Mouse (Mus musculus): ENCODE measurements around the gene Neurl3. TPM values are rescaled to one million over a fixed set of nuclear protein-coding genes. Genes with fewer than 3 reads are reported as not detected.

Neurl3 gene
- polyA plus RNA-seq, 1 experiment from 2014 or later, result 0.16 TPM

DNA sequence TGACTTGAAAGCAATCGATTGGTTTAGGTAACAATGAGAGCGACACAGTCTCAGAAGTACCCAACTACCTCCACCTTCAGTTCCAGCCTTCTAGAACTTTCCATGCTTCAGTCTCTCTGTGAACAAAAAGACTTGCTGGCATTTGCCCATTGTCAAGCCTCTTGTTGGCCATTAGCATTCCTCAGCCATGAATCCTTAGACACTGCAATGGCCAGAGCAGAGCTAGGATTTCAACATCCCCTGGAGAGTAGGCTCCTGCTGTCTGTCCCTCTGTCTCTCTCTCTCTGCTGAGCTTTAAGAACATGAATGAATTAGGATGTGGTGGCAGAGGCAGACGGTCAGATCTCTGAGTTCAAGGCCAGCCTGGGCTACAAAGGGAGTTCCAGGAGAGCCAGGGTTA is 6.5 kb upstream of the Neurl3 start:
- DNase-seq (ENCODE audit: low spot score) (no peak), ATAC-seq (replicated peaks; ENCODE audit: low FRiP score) (no peak)
- H3K9me3 ChIP-seq (ENCODE audit: control insufficient read depth, low read length), result no peaks in the 10 kb centered on the region
- H3K4me1 ChIP-seq (replicated peaks; ENCODE audit: control insufficient read depth, insufficient read depth, low read length), result no peaks in the 10 kb centered on the region
- 91% methylated on average over 3 of the region's 3 CpGs for WGBS
- no peak overlapping the region for H3K4me2 ChIP-seq (ENCODE audit: low read depth, low read length, severe bottlenecking)
- H3K36me3 ChIP-seq (ENCODE audit: control insufficient read depth, insufficient read depth, low read length), result no peaks in the 10 kb centered on the region
- no peak overlapping the region for H3K27ac ChIP-seq (ENCODE audit: low read depth, low read length)
- H3K27me3 ChIP-seq (ENCODE audit: control insufficient read depth, insufficient read depth, low read length), result no peaks in the 10 kb centered on the region
- no peak overlapping the region for H3K4me3 ChIP-seq (ENCODE audit: low read depth, low read length)
- H3K9ac ChIP-seq (ENCODE audit: low read length), result no peak overlapping the region

DNA sequence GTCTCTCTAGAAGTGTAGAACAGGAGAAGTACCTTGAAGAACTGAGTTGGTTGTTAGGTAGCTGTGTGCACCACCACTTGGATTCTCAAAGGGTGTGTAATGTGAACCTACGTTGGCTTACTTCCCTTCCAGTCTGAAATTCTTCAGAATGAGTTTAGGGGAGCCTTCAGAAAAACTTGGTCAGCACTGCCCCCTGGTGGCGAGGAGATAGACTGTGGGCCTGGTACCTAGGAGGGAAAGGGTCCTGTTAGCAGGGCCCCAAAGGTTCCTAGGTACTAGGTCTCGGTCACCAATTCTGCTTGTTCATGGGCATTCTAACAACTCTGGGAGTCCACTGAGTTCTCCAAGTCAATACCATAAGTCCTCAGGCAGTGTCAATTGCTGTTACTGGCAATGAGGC is 4.7 kb upstream of the Neurl3 start:
- 26% methylated on average over 3 of the region's 3 CpGs for WGBS
- DNase-seq (ENCODE audit: low spot score), result peak; percentile 88

DNA sequence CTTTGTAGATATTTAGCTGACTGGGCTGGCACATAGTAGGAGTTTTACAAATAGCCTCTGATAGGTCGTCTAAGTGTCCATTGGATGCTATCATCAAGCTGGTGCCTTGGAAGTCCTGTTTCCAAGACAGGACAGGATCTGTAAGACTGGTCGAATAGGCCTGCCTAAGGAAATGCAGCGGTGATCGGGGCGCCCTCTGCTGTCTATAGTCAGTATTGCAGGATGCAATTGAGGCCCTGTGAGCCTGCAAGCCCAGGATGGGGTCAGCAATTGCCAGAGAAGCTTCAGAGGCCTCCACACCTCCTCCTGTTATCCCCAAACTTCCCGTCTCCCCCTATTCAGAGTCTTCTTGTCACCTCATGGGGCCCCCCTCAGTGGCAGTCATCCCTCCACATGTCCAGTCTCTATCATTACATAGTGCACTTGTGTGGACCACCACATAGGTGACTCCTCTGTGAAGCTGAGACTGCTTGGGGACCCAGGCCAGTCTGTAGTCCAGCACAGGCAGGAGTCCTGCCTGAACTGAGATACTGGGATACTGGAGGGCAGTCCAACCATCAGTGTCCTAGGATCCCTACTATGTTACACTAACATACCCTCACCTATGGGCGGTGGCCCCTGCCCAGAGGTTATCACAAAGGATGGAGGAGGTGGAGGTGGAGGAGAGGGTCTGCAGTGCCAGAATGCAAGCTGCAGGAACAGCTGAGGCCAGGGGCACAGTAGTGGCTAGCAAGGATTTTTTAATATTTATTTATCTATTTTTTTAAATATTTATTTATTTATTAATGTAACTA is 3.0 kb upstream of the Neurl3 start:
- Histone ChIP-seq H3K4me3 (ENCODE audit: low read depth, low read length) (no peak overlapping the region), H3K4me1 (replicated peaks; ENCODE audit: control insufficient read depth, insufficient read depth, low read length) (no peaks in the 10 kb centered on the region), H3K9ac (ENCODE audit: low read length) (no peak overlapping the region), H3K36me3 (ENCODE audit: control insufficient read depth, insufficient read depth, low read length) (no peaks in the 10 kb centered on the region), H3K9me3 (ENCODE audit: control insufficient read depth, low read length) (no peaks in the 10 kb centered on the region), H3K27ac (ENCODE audit: low read depth, low read length) (no peak overlapping the region), H3K27me3 (ENCODE audit: control insufficient read depth, insufficient read depth, low read length) (no peaks in the 10 kb centered on the region), H3K4me2 (ENCODE audit: low read depth, low read length, severe bottlenecking) (no peak overlapping the region)
- no peak for ATAC-seq (replicated peaks; ENCODE audit: low FRiP score)
- 20% methylated on average over 7 of the region's 7 CpGs for WGBS
- DNase-seq (ENCODE audit: low spot score), result peak; percentile 89

More for the DNA sequence above, 4.7 kb upstream of the Neurl3 start:
- Histone ChIP-seq H3K27ac (ENCODE audit: low read depth, low read length) (no peak overlapping the region), H3K36me3 (ENCODE audit: control insufficient read depth, insufficient read depth, low read length) (no peaks in the 10 kb centered on the region), H3K4me1 (replicated peaks; ENCODE audit: control insufficient read depth, insufficient read depth, low read length) (no peaks in the 10 kb centered on the region), H3K9me3 (ENCODE audit: control insufficient read depth, low read length) (no peaks in the 10 kb centered on the region), H3K4me3 (ENCODE audit: low read depth, low read length) (no peak overlapping the region), H3K27me3 (ENCODE audit: control insufficient read depth, insufficient read depth, low read length) (no peaks in the 10 kb centered on the region), H3K4me2 (ENCODE audit: low read depth, low read length, severe bottlenecking) (no peak overlapping the region), H3K9ac (ENCODE audit: low read length) (no peak overlapping the region)
- ATAC-seq (replicated peaks; ENCODE audit: low FRiP score), result no peak

DNA sequence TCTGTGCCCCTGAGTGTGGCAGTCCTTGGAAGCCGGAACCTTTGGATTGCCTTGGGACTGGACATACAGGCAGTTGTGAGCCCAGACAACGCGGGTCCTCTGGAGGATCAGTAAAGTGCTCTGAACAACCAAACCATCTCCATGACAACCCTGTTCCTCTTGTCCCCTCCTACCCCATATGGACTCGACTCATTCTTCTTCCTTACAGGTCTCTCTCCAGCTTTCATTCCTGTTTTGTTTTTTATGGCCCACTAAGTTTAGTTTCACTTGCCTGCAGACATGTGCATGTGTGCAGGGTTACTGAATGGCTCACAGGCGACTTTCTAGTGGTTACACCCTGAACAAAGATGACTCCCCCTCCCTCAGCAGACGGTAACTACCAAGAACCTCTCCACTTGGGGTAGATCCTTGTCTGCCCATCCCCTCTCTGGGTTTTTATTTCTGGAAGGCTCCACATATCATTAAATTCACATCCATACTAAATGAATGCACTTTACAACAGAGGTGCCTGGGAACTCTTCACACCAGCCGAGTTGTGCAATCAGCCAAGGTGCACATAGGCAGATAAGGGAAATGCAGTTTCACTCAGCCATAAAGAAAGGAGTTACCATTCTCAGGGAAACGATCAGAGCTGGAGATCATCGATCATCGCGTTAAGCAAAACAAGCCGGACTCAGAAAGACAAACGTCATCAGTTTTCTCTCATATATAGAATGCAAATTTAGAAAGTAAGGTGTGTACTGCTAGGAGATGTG is 1.3 kb upstream of the Neurl3 start:
- Histone ChIP-seq H3K4me1 (replicated peaks; ENCODE audit: control insufficient read depth, insufficient read depth, low read length) (no peaks in the 10 kb centered on the region), H3K4me2 (ENCODE audit: low read depth, low read length, severe bottlenecking) (no peak overlapping the region), H3K27me3 (ENCODE audit: control insufficient read depth, insufficient read depth, low read length) (no peaks in the 10 kb centered on the region), H3K9me3 (ENCODE audit: control insufficient read depth, low read length) (no peaks in the 10 kb centered on the region), H3K36me3 (ENCODE audit: control insufficient read depth, insufficient read depth, low read length) (no peaks in the 10 kb centered on the region), H3K9ac (ENCODE audit: low read length) (no peak overlapping the region), H3K4me3 (ENCODE audit: low read depth, low read length) (no peak overlapping the region), H3K27ac (ENCODE audit: low read depth, low read length) (no peak overlapping the region)
- ATAC-seq (replicated peaks; ENCODE audit: low FRiP score), result no peak
- DNase-seq (ENCODE audit: low spot score), result no peak
- 80% methylated on average over 13 of the region's 13 CpGs for WGBS

DNA sequence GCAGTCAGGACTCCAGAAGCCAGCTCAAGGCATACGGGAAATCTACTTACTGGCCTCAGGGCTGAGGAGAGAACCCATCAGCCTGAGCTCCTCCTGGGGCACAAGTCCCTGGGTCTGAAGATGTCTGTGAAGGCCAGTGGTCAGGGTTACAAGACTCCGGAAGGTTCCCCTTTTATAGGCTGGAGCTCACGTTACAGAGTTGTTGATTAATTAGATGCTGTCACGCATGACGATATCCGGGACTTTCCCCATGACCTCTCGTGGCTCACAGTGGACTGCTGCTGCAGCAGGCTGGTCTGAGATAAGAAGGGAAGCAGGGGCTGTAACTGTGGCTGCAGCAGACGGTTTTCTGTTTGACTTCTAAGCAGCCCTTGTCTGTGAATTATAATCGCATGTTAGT is 1.2 kb downstream of the Neurl3 start:
- H3K36me3 ChIP-seq (ENCODE audit: control insufficient read depth, insufficient read depth, low read length), result no peaks in the 10 kb centered on the region
- DNase-seq (ENCODE audit: low spot score) (no peak), ATAC-seq (replicated peaks; ENCODE audit: low FRiP score) (no peak)
- no peak overlapping the region for H3K9ac ChIP-seq (ENCODE audit: low read length)
- no peaks in the 10 kb centered on the region for H3K9me3 ChIP-seq (ENCODE audit: control insufficient read depth, low read length)
- no peak overlapping the region for H3K4me3 ChIP-seq (ENCODE audit: low read depth, low read length)
- no peak overlapping the region for H3K4me2 ChIP-seq (ENCODE audit: low read depth, low read length, severe bottlenecking)
- peaks cover 3% of the 10 kb centered on the region; the same call in 1 of the 2 replicates for H3K4me1 ChIP-seq (replicated peaks; ENCODE audit: control insufficient read depth, insufficient read depth, low read length)
- 57% methylated on average over 9 of the region's 9 CpGs for WGBS
- H3K27ac ChIP-seq (ENCODE audit: low read depth, low read length), result no peak overlapping the region
- peaks cover 4% of the 10 kb centered on the region; the same call in 1 of the 2 replicates for H3K27me3 ChIP-seq (ENCODE audit: control insufficient read depth, insufficient read depth, low read length)

DNA sequence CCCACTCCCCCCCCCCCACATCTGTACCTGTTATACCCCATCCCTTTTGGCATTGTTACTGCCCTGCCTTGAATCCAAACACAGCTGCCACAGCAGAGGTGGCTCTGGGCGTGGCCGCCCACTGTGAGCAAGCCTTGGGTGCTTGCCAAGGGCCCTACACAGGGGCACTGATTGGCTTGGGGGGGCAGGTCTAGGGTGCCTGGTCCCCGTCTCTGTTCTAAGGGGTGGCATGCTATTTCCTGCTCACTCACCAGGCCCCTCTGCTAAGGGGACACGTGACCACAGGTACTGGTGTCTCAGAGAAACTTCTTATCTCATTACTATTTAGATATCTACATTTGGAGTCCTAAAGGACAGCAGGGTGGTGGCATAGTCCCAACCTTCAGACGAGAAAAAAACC is 1.9 kb downstream of the Neurl3 start:
- Histone ChIP-seq H3K36me3 (ENCODE audit: control insufficient read depth, insufficient read depth, low read length) (no peaks in the 10 kb centered on the region), H3K9ac (ENCODE audit: low read length) (no peak overlapping the region), H3K27me3 (ENCODE audit: control insufficient read depth, insufficient read depth, low read length) (peaks cover 4% of the 10 kb centered on the region; the same call in 1 of the 2 replicates), H3K9me3 (ENCODE audit: control insufficient read depth, low read length) (no peaks in the 10 kb centered on the region), H3K4me1 (replicated peaks; ENCODE audit: control insufficient read depth, insufficient read depth, low read length) (peaks cover 3% of the 10 kb centered on the region; the same call in 1 of the 2 replicates), H3K4me3 (ENCODE audit: low read depth, low read length) (no peak overlapping the region), H3K4me2 (ENCODE audit: low read depth, low read length, severe bottlenecking) (no peak overlapping the region), H3K27ac (ENCODE audit: low read depth, low read length) (no peak overlapping the region)
- no peak for ATAC-seq (replicated peaks; ENCODE audit: low FRiP score)
- DNase-seq (ENCODE audit: low spot score), result no peak
- 81% methylated on average over 5 of the region's 5 CpGs for WGBS

DNA sequence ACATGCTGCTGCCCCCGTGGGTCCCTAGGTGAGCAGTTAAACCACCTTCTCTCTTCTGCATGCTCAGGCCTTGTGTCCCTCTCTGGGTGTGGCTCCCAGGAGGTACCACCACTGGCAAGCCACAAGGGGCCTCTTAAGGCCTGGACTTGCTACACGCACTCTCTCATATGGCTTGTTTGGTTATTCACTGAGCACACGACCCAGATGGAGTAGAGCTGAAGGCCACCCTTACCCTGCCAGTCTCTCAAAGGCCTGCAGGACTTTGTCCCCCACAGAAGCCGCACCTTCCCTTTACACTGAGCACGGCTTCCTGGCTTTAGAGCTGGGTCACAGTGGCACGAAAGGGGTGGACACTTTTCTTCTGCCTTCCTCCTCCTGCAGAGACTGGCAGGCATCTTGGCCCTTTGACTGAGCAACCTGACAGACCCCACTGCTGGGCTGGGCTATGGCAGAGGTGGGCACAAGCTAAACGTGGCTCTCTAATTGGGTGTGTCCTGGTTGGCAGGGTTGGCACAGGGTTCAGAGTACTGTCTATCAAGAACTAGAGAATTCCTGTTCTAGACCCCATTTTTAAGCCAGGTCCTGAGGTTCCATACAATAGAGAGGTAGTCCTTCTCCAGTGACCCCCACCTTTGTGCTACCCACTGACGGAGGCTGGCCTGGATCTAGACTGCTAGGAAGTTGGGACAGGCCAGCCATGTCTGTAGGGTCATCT is 2.8 kb downstream of the Neurl3 start:
- Histone ChIP-seq H3K9ac (ENCODE audit: low read length) (no peak overlapping the region), H3K36me3 (ENCODE audit: control insufficient read depth, insufficient read depth, low read length) (no peaks in the 10 kb centered on the region), H3K4me1 (replicated peaks; ENCODE audit: control insufficient read depth, insufficient read depth, low read length) (peaks cover 3% of the 10 kb centered on the region; the same call in 1 of the 2 replicates), H3K4me3 (ENCODE audit: low read depth, low read length) (no peak overlapping the region), H3K9me3 (ENCODE audit: control insufficient read depth, low read length) (no peaks in the 10 kb centered on the region), H3K4me2 (ENCODE audit: low read depth, low read length, severe bottlenecking) (no peak overlapping the region), H3K27ac (ENCODE audit: low read depth, low read length) (no peak overlapping the region), H3K27me3 (ENCODE audit: control insufficient read depth, insufficient read depth, low read length) (peaks cover 4% of the 10 kb centered on the region; the same call in 1 of the 2 replicates)
- DNase-seq (ENCODE audit: low spot score), result no peak
- no peak for ATAC-seq (replicated peaks; ENCODE audit: low FRiP score)
- 75% methylated on average over 8 of the region's 8 CpGs for WGBS

DNA sequence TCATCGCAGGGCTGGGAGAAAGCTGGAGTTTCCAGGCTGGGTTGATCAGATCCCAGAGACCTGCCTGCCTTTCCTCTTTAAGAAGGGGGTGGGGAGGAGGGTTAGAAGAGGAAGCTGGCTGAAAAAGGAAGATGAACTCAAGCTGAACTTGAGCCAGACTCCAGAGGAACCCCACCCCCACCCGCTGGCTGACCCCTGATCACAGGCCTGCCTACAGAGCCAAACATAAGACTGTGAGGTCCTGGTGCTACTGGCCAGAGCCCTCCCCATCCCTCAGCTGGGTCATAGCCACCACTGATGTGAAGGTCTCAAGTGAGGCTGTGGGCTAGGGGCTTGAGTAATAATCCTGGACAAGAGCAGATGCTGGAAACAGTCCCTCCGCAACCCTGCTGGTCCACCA is 3.8 kb downstream of the Neurl3 start:
- DNase-seq (ENCODE audit: low spot score) (no peak), ATAC-seq (replicated peaks; ENCODE audit: low FRiP score) (no peak)
- Histone ChIP-seq H3K27me3 (ENCODE audit: control insufficient read depth, insufficient read depth, low read length) (peaks cover 4% of the 10 kb centered on the region; the same call in 1 of the 2 replicates), H3K9me3 (ENCODE audit: control insufficient read depth, low read length) (no peaks in the 10 kb centered on the region), H3K36me3 (ENCODE audit: control insufficient read depth, insufficient read depth, low read length) (no peaks in the 10 kb centered on the region), H3K4me1 (replicated peaks; ENCODE audit: control insufficient read depth, insufficient read depth, low read length) (peaks cover 3% of the 10 kb centered on the region; the same call in 1 of the 2 replicates), H3K27ac (ENCODE audit: low read depth, low read length) (no peak overlapping the region), H3K4me2 (ENCODE audit: low read depth, low read length, severe bottlenecking) (no peak overlapping the region), H3K9ac (ENCODE audit: low read length) (no peak overlapping the region), H3K4me3 (ENCODE audit: low read depth, low read length) (no peak overlapping the region)
- 44% methylated on average over 3 of the region's 3 CpGs for WGBS

Measured in forebrain, embryonic 11.5 days (tissue).